Mouse (Mus musculus): ENCODE measurements around the gene Cltb.

DNA sequence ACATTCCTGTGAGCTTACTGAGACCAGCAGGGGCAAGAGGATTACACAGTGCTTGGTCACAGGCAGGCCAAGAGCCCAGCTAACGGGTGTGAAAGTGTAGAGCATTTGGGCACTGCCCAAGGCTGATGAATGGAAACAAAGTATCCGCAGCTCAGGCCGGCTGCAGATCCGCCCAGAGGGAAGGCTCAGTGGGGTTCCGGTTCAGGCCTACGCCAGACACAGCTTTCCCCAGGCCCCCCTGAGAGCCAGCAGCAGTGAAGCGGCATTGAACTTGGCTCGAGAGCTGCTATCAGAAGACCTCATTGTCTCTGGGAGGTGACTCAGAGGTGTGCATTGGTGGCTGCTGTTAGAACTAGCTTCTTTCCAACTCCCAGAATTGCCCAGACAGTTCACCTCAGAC lies 2.5 kb downstream of the Cltb start:
- TF ChIP-seq CTCF (IDR thresholded peaks at IDR 0.05; ENCODE audit: borderline replicate concordance, extremely low read depth, insufficient read depth, insufficient read length), result no peak
- TF ChIP-seq POLR2A (IDR thresholded peaks at IDR 0.05; ENCODE audit: borderline replicate concordance, extremely low read depth, insufficient read depth, insufficient read length, poor library complexity, severe bottlenecking), result no peak

All from brain, embryonic 14.5 days (tissue).